Mouse (Mus musculus) heart, postnatal 0 days (tissue): ENCODE results near the gene Rdh16f1.
A peak's percentile ranks its signal among the peaks of the same experiment; 100 is the strongest.

ENCODE experiments used
- CTCF ChIP-seq: IDR thresholded peaks from 2 replicates; pipeline ENCODE4 v1.5.1; 2016; ENCODE audit warnings: antibody characterized with exemption, control low read depth, low read depth
- EP300 ChIP-seq: IDR thresholded peaks from 2 replicates; pipeline ENCODE4 v1.6.1; 2016; ENCODE audit warnings: antibody characterized with exemption, low read depth

DNA sequence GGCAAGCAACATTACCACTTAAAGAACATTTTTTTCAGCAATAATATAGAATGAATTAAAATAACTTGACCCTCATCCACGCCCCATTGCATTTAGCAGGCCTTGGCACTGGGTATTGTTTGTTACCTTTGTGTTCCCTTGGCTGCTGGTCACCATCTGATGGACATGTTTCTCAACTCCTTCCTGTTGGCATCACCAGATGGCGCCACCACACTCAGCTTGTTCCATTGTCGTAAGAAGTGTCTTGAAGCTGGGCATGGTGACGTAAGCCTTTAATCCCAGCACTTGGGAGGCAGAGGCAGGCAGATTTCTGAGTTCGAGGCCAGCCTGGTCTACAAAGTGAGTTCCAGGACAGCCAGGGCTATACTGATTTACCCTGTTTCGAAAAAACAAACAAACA lies 65.8 kb downstream of the Rdh16f1 start:
- TF ChIP-seq EP300 (no peak), CTCF (peak; percentile 44)
